Mouse (Mus musculus) embryonic facial prominence, embryonic 11.5 days (tissue): Measurements from ENCODE around the gene Mertk. TPM values are rescaled to one million over a fixed set of nuclear protein-coding genes. Genes with fewer than 3 reads are reported as not detected.

Source experiments
- ATAC-seq: fragments of 200-750 bp; cut with Nextera tagmentation; replicated peaks from 2 replicates; pipeline ENCODE4 v1.8.0; 2017; ENCODE audit warnings: low read depth; ENCODE audit not compliant: insufficient number of reproducible peaks, low FRiP score, low TSS enrichment
- DNase-seq: peaks from one replicate; pipeline ENCODE4 v3.0.0-alpha.2; 2015; ENCODE audit warnings: low spot score
- H3K27ac ChIP-seq: fragments of 300-500 bp; sonication (generic); replicated peaks from 2 replicates; pipeline ENCODE4 v1.5.1; 2014; ENCODE audit warnings: mild to moderate bottlenecking, low read depth, low read length, control low read depth
- H3K27me3 ChIP-seq: fragments of 300-500 bp; sonication (generic); 2 replicates; pipeline ENCODE4 v1.6.1; 2014; ENCODE audit warnings: mild to moderate bottlenecking, low read length, moderate library complexity, mixed read lengths; ENCODE audit not compliant: control insufficient read depth, insufficient read depth
- H3K36me3 ChIP-seq: fragments of 300-500 bp; sonication (generic); replicated peaks from 2 replicates; pipeline ENCODE4 v1.6.1; 2014; ENCODE audit warnings: low read depth, mild to moderate bottlenecking, low read length, moderate library complexity, mixed read lengths; ENCODE audit not compliant: control insufficient read depth, insufficient read depth
- H3K4me1 ChIP-seq: fragments of 300-500 bp; sonication (generic); 2 replicates; pipeline ENCODE4 v1.6.1; 2014; ENCODE audit warnings: low read length, mixed read lengths; ENCODE audit not compliant: control insufficient read depth, insufficient read depth
- H3K4me2 ChIP-seq: fragments of 300-500 bp; sonication (generic); 2 replicates; pipeline ENCODE4 v1.6.1; 2014; ENCODE audit warnings: low read depth, mild to moderate bottlenecking, control low read depth, low read length, moderate library complexity
- H3K4me3 ChIP-seq: fragments of 300-500 bp; sonication (generic); 2 replicates; pipeline ENCODE4 v1.5.1; 2014; ENCODE audit warnings: low read depth, low read length, control low read depth
- H3K9ac ChIP-seq: fragments of 300-500 bp; sonication (generic); replicated peaks from 2 replicates; pipeline ENCODE4 v1.6.1; 2014; ENCODE audit warnings: mild to moderate bottlenecking, control low read depth, low read length
- H3K9me3 ChIP-seq: fragments of 300-500 bp; sonication (generic); replicated peaks from 2 replicates; pipeline ENCODE4 v1.6.1; 2016; ENCODE audit warnings: mild to moderate bottlenecking, low read length, inconsistent platforms, mixed read lengths; ENCODE audit not compliant: control insufficient read depth
- WGBS: fragments of 180-500 bp; shearing (Covaris S2); extraction: QIAGEN DNeasy Blood & Tissue Kit; methylation state at CpG from one replicate; pipeline ENCODE4 v1.1.7; 2014; 5-methylcytosine and 5-hydroxymethylcytosine counted together
- polyA plus RNA-seq: library from polyadenylated mRNA; unstranded; fragments of >200 nt; fragmentation: Nextera tagmentation; extraction: Ambion mirVana; gene quantifications from 2 replicates; pipeline ENCODE4 v1.2.1, GENCODE M21; 2014

Gene Mertk
- polyA plus RNA-seq, 1 experiment from 2014 or later, result 12.4 TPM

GRCm38 (mm10) chr2:128726626-128727025 is 27.9 kb downstream of the Mertk start:
- DNase-seq (no peak), ATAC-seq (no peak)
- H3K4me1 ChIP-seq, result no peaks in the 10 kb centered on the region
- no peaks in the 10 kb centered on the region for H3K36me3 ChIP-seq
- H3K4me2 ChIP-seq, result no peak overlapping the region
- H3K9ac ChIP-seq, result no peak overlapping the region
- H3K4me3 ChIP-seq, result no peak overlapping the region
- no peak overlapping the region for H3K27ac ChIP-seq
- H3K9me3 ChIP-seq, result no peaks in the 10 kb centered on the region
- WGBS, result 71% methylated on average over 7 of the region's 7 CpGs
- no peaks in the 10 kb centered on the region for H3K27me3 ChIP-seq

- H3K4me2 ChIP-seq, result no peak overlapping the region
- no peak for DNase-seq
- H3K4me1 ChIP-seq, result no peaks in the 10 kb centered on the region
- ATAC-seq, result no peak
- H3K36me3 ChIP-seq, result no peaks in the 10 kb centered on the region
- no peak overlapping the region for H3K9ac ChIP-seq
- no peaks in the 10 kb centered on the region for H3K9me3 ChIP-seq
- no peak overlapping the region for H3K27ac ChIP-seq
- H3K27me3 ChIP-seq, result no peaks in the 10 kb centered on the region
- no peak overlapping the region for H3K4me3 ChIP-seq
- 40% methylated on average over 3 of the region's 3 CpGs for WGBS
These were observed 28.8 kb downstream of the Mertk start for GRCm38 (mm10) chr2:128727552-128727951.

GRCm38 (mm10) chr2:128728066-128728465 is 29.3 kb downstream of the Mertk start:
- Histone ChIP-seq H3K4me3 (no peak overlapping the region), H3K36me3 (no peaks in the 10 kb centered on the region), H3K9me3 (no peaks in the 10 kb centered on the region), H3K4me1 (no peaks in the 10 kb centered on the region), H3K9ac (no peak overlapping the region), H3K27ac (no peak overlapping the region), H3K27me3 (no peaks in the 10 kb centered on the region), H3K4me2 (no peak overlapping the region)
- 86% methylated on average over 4 of the region's 4 CpGs for WGBS
- DNase-seq (no peak), ATAC-seq (no peak)

GRCm38 (mm10) chr2:128729141-128729540 is 30.4 kb downstream of the Mertk start:
- no peaks in the 10 kb centered on the region for H3K36me3 ChIP-seq
- no peak overlapping the region for H3K9ac ChIP-seq
- H3K9me3 ChIP-seq, result no peaks in the 10 kb centered on the region
- DNase-seq (no peak), ATAC-seq (no peak)
- no peaks in the 10 kb centered on the region for H3K4me1 ChIP-seq
- no peak overlapping the region for H3K27ac ChIP-seq
- no peak overlapping the region for H3K4me3 ChIP-seq
- H3K27me3 ChIP-seq, result no peaks in the 10 kb centered on the region
- 86% methylated on average over 7 of the region's 7 CpGs for WGBS
- H3K4me2 ChIP-seq, result no peak overlapping the region

- Histone ChIP-seq H3K4me2 (no peak overlapping the region), H3K27me3 (no peaks in the 10 kb centered on the region), H3K27ac (no peak overlapping the region), H3K36me3 (no peaks in the 10 kb centered on the region), H3K4me3 (no peak overlapping the region), H3K4me1 (no peaks in the 10 kb centered on the region), H3K9me3 (no peaks in the 10 kb centered on the region), H3K9ac (no peak overlapping the region)
- WGBS, result 77% methylated on average over 10 of the region's 10 CpGs
- ATAC-seq (no peak), DNase-seq (no peak)
These were observed 32.8 kb downstream of the Mertk start for GRCm38 (mm10) chr2:128731514-128731913.

- H3K9ac ChIP-seq, result no peak overlapping the region
- H3K36me3 ChIP-seq, result no peaks in the 10 kb centered on the region
- DNase-seq (no peak), ATAC-seq (no peak)
- H3K27me3 ChIP-seq, result no peaks in the 10 kb centered on the region
- no peak overlapping the region for H3K4me3 ChIP-seq
- H3K9me3 ChIP-seq, result no peaks in the 10 kb centered on the region
- no peak overlapping the region for H3K27ac ChIP-seq
- H3K4me2 ChIP-seq, result no peak overlapping the region
- WGBS, result 83% methylated on average over 1 of the region's 1 CpGs
- no peaks in the 10 kb centered on the region for H3K4me1 ChIP-seq
These were observed 33.2 kb downstream of the Mertk start for GRCm38 (mm10) chr2:128731951-128732350.

- no peaks in the 10 kb centered on the region for H3K9me3 ChIP-seq
- 68% methylated on average over 3 of the region's 3 CpGs for WGBS
- H3K9ac ChIP-seq, result no peak overlapping the region
- no peak overlapping the region for H3K4me3 ChIP-seq
- DNase-seq (no peak), ATAC-seq (no peak)
- H3K27me3 ChIP-seq, result no peaks in the 10 kb centered on the region
- no peaks in the 10 kb centered on the region for H3K4me1 ChIP-seq
- no peak overlapping the region for H3K4me2 ChIP-seq
- H3K27ac ChIP-seq, result no peak overlapping the region
- no peaks in the 10 kb centered on the region for H3K36me3 ChIP-seq
These were observed 36.3 kb downstream of the Mertk start for GRCm38 (mm10) chr2:128735089-128735488.

GRCm38 (mm10) chr2:128737051-128737450 is 38.3 kb downstream of the Mertk start:
- WGBS, result 94% methylated on average over 2 of the region's 2 CpGs
- Histone ChIP-seq H3K4me1 (no peaks in the 10 kb centered on the region), H3K4me3 (no peak overlapping the region), H3K27ac (no peak overlapping the region), H3K36me3 (no peaks in the 10 kb centered on the region), H3K4me2 (no peak overlapping the region), H3K9me3 (no peaks in the 10 kb centered on the region), H3K9ac (no peak overlapping the region), H3K27me3 (no peaks in the 10 kb centered on the region)
- ATAC-seq (no peak), DNase-seq (no peak)
